Mouse (Mus musculus) C2C12 (cell line): ENCODE results near the gene Gm20388. TPM values are rescaled to one million over a fixed set of nuclear protein-coding genes. Genes with fewer than 3 reads are reported as not detected.
"Not testable (repeated sequence)": the region's sequence is repeated elsewhere in the genome, so short reads cannot be mapped to it uniquely, and the experiment has no call there.

ENCODE experiments used
- H3K27me3 ChIP-seq: one replicate; pipeline ENCODE4 v1.6.1; 2011; ENCODE audit not compliant: control insufficient read depth, insufficient read depth, insufficient read length
- H3K36me3 ChIP-seq: one replicate; pipeline ENCODE4 v1.6.1; 2011; ENCODE audit not compliant: control insufficient read depth, insufficient read depth
- H3K4me3 ChIP-seq: one replicate; pipeline ENCODE4 v1.5.1; 2011; ENCODE audit warnings: mild to moderate bottlenecking, control low read depth; ENCODE audit not compliant: poor library complexity, insufficient read depth, severe bottlenecking
- H3K79me2 ChIP-seq: one replicate; pipeline ENCODE4 v1.6.1; 2011; ENCODE audit not compliant: control insufficient read depth, insufficient read depth
- H3K79me3 ChIP-seq: one replicate; pipeline ENCODE4 v1.6.1; 2011; ENCODE audit warnings: low read depth, control low read depth
- H3ac ChIP-seq: one replicate; pipeline ENCODE3; 2011; ENCODE audit warnings: low read depth; ENCODE audit not compliant: control insufficient read depth, insufficient read length
- CEBPB ChIP-seq: IDR thresholded peaks from one replicate; pipeline ENCODE4 v1.6.1; 2011; ENCODE audit warnings: low read depth, mild to moderate bottlenecking, control low read depth, moderate library complexity
- CTCF ChIP-seq: IDR thresholded peaks from one replicate; pipeline ENCODE4 v1.5.1; 2011; ENCODE audit not compliant: control insufficient read depth, insufficient read depth, insufficient read length
- FOSL1 ChIP-seq: IDR thresholded peaks from one replicate; pipeline ENCODE4 v1.8.0; 2011; ENCODE audit warnings: mild to moderate bottlenecking, low read length; ENCODE audit not compliant: poor library complexity, insufficient read depth, severe bottlenecking
- MAX ChIP-seq: IDR thresholded peaks from one replicate; pipeline ENCODE4 v1.6.1; 2011; ENCODE audit warnings: mild to moderate bottlenecking, control low read depth
- MYOD1 ChIP-seq: IDR thresholded peaks from one replicate; pipeline ENCODE4 v1.6.1; 2011; ENCODE audit warnings: low read depth; ENCODE audit not compliant: control insufficient read depth, insufficient read length
- MYOG ChIP-seq: IDR thresholded peaks from one replicate; pipeline ENCODE4 v1.6.1; 2011; ENCODE audit not compliant: control insufficient read depth, insufficient read length; ENCODE audit errors: extremely low read depth
- USF1 ChIP-seq: IDR thresholded peaks from one replicate; pipeline ENCODE4 v1.6.1; 2011; ENCODE audit warnings: low read depth, mild to moderate bottlenecking, control low read depth, moderate library complexity
- polyA plus RNA-seq: library from polyadenylated mRNA; unstranded; fragments of >200 nt; fragmentation: generic; extraction: Trizol; gene quantifications from one replicate; pipeline ENCODE4 v1.2.1, GENCODE M21; 2012; ENCODE audit warnings: missing spikeins

Gm20388 gene
- polyA plus RNA-seq, 1 experiment, result 15.0 TPM

GRCm38 (mm10) chr8:123041008-123041773 lies 3130.6 kb downstream of the Gm20388 start:
- TF ChIP-seq USF1 (no peak), FOSL1 (no peak), MAX (no peak), MYOD1 (no peak), CTCF (no peak), MYOG (no peak), CEBPB (no peak)

GRCm38 (mm10) chr8:123041774-123042105 lies 3131.1 kb downstream of the Gm20388 start:
- H3K79me3 ChIP-seq, result peaks cover 60% of the 10 kb centered on the region
- no peaks in the 10 kb centered on the region for H3K36me3 ChIP-seq
- TF ChIP-seq FOSL1 (no peak), MYOD1 (no peak), MYOG (no peak), CEBPB (no peak), MAX (no peak), CTCF (no peak), USF1 (no peak)
- H3K4me3 ChIP-seq, result peak overlapping the region; percentile 78
- H3ac ChIP-seq, result peak overlapping the region; percentile 84
- H3K79me2 ChIP-seq, result peaks cover 73% of the 10 kb centered on the region
- no peaks in the 10 kb centered on the region for H3K27me3 ChIP-seq

More at GRCm38 (mm10) chr8:123041008-123041773, 3130.6 kb downstream of the Gm20388 start:
- Histone ChIP-seq H3K27me3 (no peaks in the 10 kb centered on the region), H3K79me2 (peaks cover 79% of the 10 kb centered on the region), H3K79me3 (peaks cover 65% of the 10 kb centered on the region), H3ac (peak overlapping the region; percentile 84), H3K36me3 (no peaks in the 10 kb centered on the region), H3K4me3 (peak overlapping the region; percentile 78)

- Histone ChIP-seq H3K79me3 (peaks cover 54% of the 10 kb centered on the region), H3K27me3 (no peaks in the 10 kb centered on the region), H3K4me3 (peak within 1 kb of the TSS; percentile 78), H3ac (peak within 1 kb of the TSS; percentile 84), H3K36me3 (no peaks in the 10 kb centered on the region), H3K79me2 (peaks cover 67% of the 10 kb centered on the region)
- TF ChIP-seq CTCF, result no peak
- TF ChIP-seq MAX, result no peak
- TF ChIP-seq MYOD1, result no peak
- no peak for TF ChIP-seq MYOG
- TF ChIP-seq CEBPB, result no peak
- no peak for TF ChIP-seq FOSL1
These were observed 3131.7 kb downstream of the Gm20388 start, which contains the start of gene Ankrd11 for GRCm38 (mm10) chr8:123042158-123042973. Gene Ankrd11 (minus strand): TSS chr8:123042277.

GRCm38 (mm10) chr8:123042974-123043625 lies 3132.5 kb downstream of the Gm20388 start:
- no peaks in the 10 kb centered on the region for H3K27me3 ChIP-seq
- TF ChIP-seq USF1, result no peak
- TF ChIP-seq FOSL1, result no peak
- TF ChIP-seq MYOG, result no peak
- no peak for TF ChIP-seq MAX
- no peak for TF ChIP-seq MYOD1
- no peak for TF ChIP-seq CEBPB
- TF ChIP-seq CTCF, result no peak
- no peaks in the 10 kb centered on the region for H3K36me3 ChIP-seq
- H3K4me3 ChIP-seq, result peak overlapping the region; percentile 71
- peaks cover 60% of the 10 kb centered on the region for H3K79me2 ChIP-seq
- peak overlapping the region; percentile 80 for H3ac ChIP-seq
- peaks cover 46% of the 10 kb centered on the region for H3K79me3 ChIP-seq

GRCm38 (mm10) chr8:123043941-123044340 lies 3133.3 kb downstream of the Gm20388 start:
- Histone ChIP-seq H3K27me3 (no peaks in the 10 kb centered on the region), H3K79me3 (peaks cover 38% of the 10 kb centered on the region), H3ac (no peak overlapping the region), H3K79me2 (peaks cover 51% of the 10 kb centered on the region), H3K36me3 (no peaks in the 10 kb centered on the region), H3K4me3 (no peak overlapping the region)
- TF ChIP-seq MYOG (no peak), CEBPB (no peak), MYOD1 (no peak), USF1 (no peak), FOSL1 (no peak), MAX (no peak), CTCF (no peak)

- not testable (repeated sequence) for H3K4me3 ChIP-seq, H3ac ChIP-seq, H3K27me3 ChIP-seq, H3K36me3 ChIP-seq
- Histone ChIP-seq H3K79me2 (peaks cover 42% of the 10 kb centered on the region), H3K79me3 (peaks cover 28% of the 10 kb centered on the region)
These were observed 3134.2 kb downstream of the Gm20388 start for GRCm38 (mm10) chr8:123044743-123045425.
